Mouse (Mus musculus) stomach, postnatal 0 days (tissue): ENCODE measurements around the gene Hpd.

Source experiments
- CTCF ChIP-seq: IDR thresholded peaks from 2 replicates; pipeline ENCODE4 v1.5.1; 2016; ENCODE audit warnings: antibody characterized with exemption, low read depth, mild to moderate bottlenecking, moderate library complexity
- EP300 ChIP-seq: optimal IDR thresholded peaks from 2 replicates; pipeline ENCODE3; 2016; ENCODE audit warnings: antibody characterized with exemption

DNA sequence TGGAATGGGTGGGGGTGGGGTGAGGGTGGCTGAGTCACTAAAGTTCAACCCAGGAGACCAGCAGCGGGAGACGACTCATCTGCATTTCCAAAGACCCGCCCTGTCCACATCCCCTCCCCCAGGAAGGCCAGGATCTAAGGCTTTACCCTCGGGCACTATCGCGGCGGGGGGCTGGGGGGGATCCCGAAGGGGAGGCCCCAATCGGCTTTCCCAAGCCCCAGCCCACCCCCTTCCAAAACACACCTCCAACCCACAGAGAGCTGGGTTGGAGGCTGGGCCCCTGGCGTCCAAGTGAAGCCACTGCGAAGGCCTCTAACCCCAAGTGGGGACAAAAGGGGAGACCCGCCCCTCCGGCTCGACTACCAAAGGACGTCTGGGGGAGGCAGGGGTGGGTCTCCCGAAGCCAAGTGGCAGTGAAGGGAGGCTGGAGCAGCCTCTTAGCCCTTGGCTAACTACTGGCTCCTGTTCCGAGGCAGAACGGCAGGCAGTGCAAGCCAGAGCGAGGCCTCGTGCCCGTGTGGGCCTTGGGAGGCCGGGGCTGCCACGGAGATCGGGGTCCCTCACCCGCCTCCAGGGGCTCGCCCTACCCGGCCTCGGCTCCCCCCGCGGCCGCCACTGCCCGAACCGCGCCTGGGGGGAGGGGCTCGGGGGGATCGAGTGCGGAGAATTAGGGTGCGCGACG is 44.2 kb downstream of the Hpd start:
- peak; percentile 42 for TF ChIP-seq CTCF
- peak; percentile 1 for TF ChIP-seq EP300
